Mouse (Mus musculus) embryonic fibroblast, embryonic 13.5 days (primary cell): Measurements from ENCODE around the gene Gm8369.

Experiments
- CTCF ChIP-seq: IDR thresholded peaks from 2 replicates; pipeline ENCODE4 v1.5.1; 2011; ENCODE audit warnings: mild to moderate bottlenecking, control low read depth, low read length, moderate library complexity, borderline replicate concordance; ENCODE audit not compliant: insufficient read depth
- POLR2A ChIP-seq: IDR thresholded peaks from 2 replicates; pipeline ENCODE4 v1.6.1; 2011; ENCODE audit warnings: low read depth, mild to moderate bottlenecking, control low read depth, low read length, moderate library complexity

- TF ChIP-seq POLR2A: no peak
- no peak for TF ChIP-seq CTCF
These were observed 47.7 kb downstream of the Gm8369 start for GRCm38 (mm10) chr19:11533421-11533820.
